Mouse (Mus musculus): ENCODE data around the gene Mov10. TPM values are rescaled to one million over a fixed set of nuclear protein-coding genes. Genes with fewer than 3 reads are reported as not detected.

Gene Mov10
- polyA plus RNA-seq, 1 experiment from 2014 or later: 133 TPM

Other genes starting within 250 kb of the Mov10 start
- 45.7 and 50.0 TPM in 2 replicates for gene Slc16a1, start 179.9 kb downstream of the Mov10 start, polyA plus RNA-seq (2015; fragmentation: Nextera tagmentation; extraction: Ambion mirVana)
- 2.9 and 4.5 TPM in 2 replicates for gene Ppm1j, start 37.5 kb downstream of the Mov10 start, polyA plus RNA-seq (2015; fragmentation: Nextera tagmentation; extraction: Ambion mirVana)
- gene Fam19a3, start 36.7 kb downstream of the Mov10 start, polyA plus RNA-seq (2015; fragmentation: Nextera tagmentation; extraction: Ambion mirVana): 0.08 TPM in 1 of 2 replicates, not detected in the other
- 157 and 162 TPM in 2 replicates for gene Rhoc, start 30.2 kb downstream of the Mov10 start, polyA plus RNA-seq (2015; fragmentation: Nextera tagmentation; extraction: Ambion mirVana)
- gene St7l, start 45.4 kb upstream of the Mov10 start, polyA plus RNA-seq (2015; fragmentation: Nextera tagmentation; extraction: Ambion mirVana): 35.9 and 36.8 TPM in 2 replicates
- 186 and 196 TPM in 2 replicates for gene Capza1, start 45.9 kb upstream of the Mov10 start, polyA plus RNA-seq (2015; fragmentation: Nextera tagmentation; extraction: Ambion mirVana)
- 1.8 TPM in 2 replicates for gene Wnt2b, start 143.4 kb upstream of the Mov10 start, polyA plus RNA-seq (2015; fragmentation: Nextera tagmentation; extraction: Ambion mirVana)
- gene Cttnbp2nl, start 234.6 kb upstream of the Mov10 start, polyA plus RNA-seq (2015; fragmentation: Nextera tagmentation; extraction: Ambion mirVana): 18.8 and 21.9 TPM in 2 replicates
- not detected in 2 replicates for gene 4930564D02Rik, start 248.3 kb upstream of the Mov10 start, polyA plus RNA-seq (2015; fragmentation: Nextera tagmentation; extraction: Ambion mirVana)